Mouse (Mus musculus): ENCODE measurements around the gene Cox6b1. TPM values are rescaled to one million over a fixed set of nuclear protein-coding genes. Genes with fewer than 3 reads are reported as not detected.

The Cox6b1 gene
- polyA plus RNA-seq, 1 experiment from 2014 or later: 786 TPM

GRCm38 (mm10) chr7:30592772-30593423 is 33.1 kb downstream of the Cox6b1 start:
- Histone ChIP-seq H3K27ac (ENCODE audit: low read depth, low read length) (no peak overlapping the region), H3K36me3 (ENCODE audit: control insufficient read depth, insufficient read depth, low read length) (no peaks in the 10 kb centered on the region), H3K9me3 (ENCODE audit: control insufficient read depth, low read length) (no peaks in the 10 kb centered on the region), H3K9ac (ENCODE audit: low read length) (no peak overlapping the region), H3K27me3 (ENCODE audit: control insufficient read depth, insufficient read depth, low read length) (no peaks in the 10 kb centered on the region), H3K4me2 (ENCODE audit: low read depth) (no peak overlapping the region), H3K4me1 (ENCODE audit: control insufficient read depth, insufficient read depth, low read length) (peaks cover 3% of the 10 kb centered on the region; the same call in 1 of the 2 replicates), H3K4me3 (ENCODE audit: low read depth, low read length) (no peak overlapping the region)
- 58% methylated on average over 5 of the region's 5 CpGs for WGBS
- ATAC-seq (ENCODE audit: insufficient read depth, low FRiP score, low TSS enrichment) (no peak), DNase-seq (ENCODE audit: low spot score) (no peak)

GRCm38 (mm10) chr7:30591605-30591951 is 34.4 kb downstream of the Cox6b1 start:
- ATAC-seq (ENCODE audit: insufficient read depth, low FRiP score, low TSS enrichment): no peak
- 47% methylated on average over 4 of the region's 4 CpGs for WGBS

GRCm38 (mm10) chr7:30590927-30591604 is 34.9 kb downstream of the Cox6b1 start:
- WGBS: 84% methylated on average over 9 of the region's 9 CpGs
- Histone ChIP-seq H3K9ac (ENCODE audit: low read length) (peak overlapping the region; percentile 37; the same call in 1 of the 2 replicates), H3K27ac (ENCODE audit: low read depth, low read length) (no peak overlapping the region), H3K36me3 (ENCODE audit: control insufficient read depth, insufficient read depth, low read length) (0 out of 2 replicates have a peak, but pooled peaks cover 2% of the 10 kb centered on the region), H3K27me3 (ENCODE audit: control insufficient read depth, insufficient read depth, low read length) (no peaks in the 10 kb centered on the region), H3K4me2 (ENCODE audit: low read depth) (no peak overlapping the region), H3K4me3 (ENCODE audit: low read depth, low read length) (no peak overlapping the region), H3K9me3 (ENCODE audit: control insufficient read depth, low read length) (no peaks in the 10 kb centered on the region), H3K4me1 (ENCODE audit: control insufficient read depth, insufficient read depth, low read length) (peaks cover 13% of the 10 kb centered on the region)
- ATAC-seq (ENCODE audit: insufficient read depth, low FRiP score, low TSS enrichment) (no peak), DNase-seq (ENCODE audit: low spot score) (no peak)

More at GRCm38 (mm10) chr7:30591605-30591951, 34.4 kb downstream of the Cox6b1 start:
- Histone ChIP-seq H3K36me3 (ENCODE audit: control insufficient read depth, insufficient read depth, low read length) (no peaks in the 10 kb centered on the region), H3K27me3 (ENCODE audit: control insufficient read depth, insufficient read depth, low read length) (no peaks in the 10 kb centered on the region), H3K9me3 (ENCODE audit: control insufficient read depth, low read length) (no peaks in the 10 kb centered on the region), H3K27ac (ENCODE audit: low read depth, low read length) (no peak overlapping the region), H3K4me2 (ENCODE audit: low read depth) (no peak overlapping the region), H3K4me3 (ENCODE audit: low read depth, low read length) (no peak overlapping the region), H3K4me1 (ENCODE audit: control insufficient read depth, insufficient read depth, low read length) (peaks cover 13% of the 10 kb centered on the region), H3K9ac (ENCODE audit: low read length) (no peak overlapping the region; the same call in 1 of the 2 replicates)
- DNase-seq (ENCODE audit: low spot score): no peak

GRCm38 (mm10) chr7:30589435-30590301 is 36.3 kb downstream of the Cox6b1 start:
- H3K4me1 ChIP-seq (ENCODE audit: control insufficient read depth, insufficient read depth, low read length): peaks cover 13% of the 10 kb centered on the region
- WGBS: 24% methylated on average over 40 of the region's 40 CpGs
- DNase-seq (ENCODE audit: low spot score) (peak; percentile 89), ATAC-seq (ENCODE audit: insufficient read depth, low FRiP score, low TSS enrichment) (peak; percentile 74)
- H3K4me2 ChIP-seq (ENCODE audit: low read depth): peak overlapping the region; percentile 90
- H3K27ac ChIP-seq (ENCODE audit: low read depth, low read length): peak overlapping the region; percentile 84
- H3K36me3 ChIP-seq (ENCODE audit: control insufficient read depth, insufficient read depth, low read length): peaks cover 10% of the 10 kb centered on the region; the same call in 1 of the 2 replicates
- H3K4me3 ChIP-seq (ENCODE audit: low read depth, low read length): peak overlapping the region; percentile 73
- H3K9ac ChIP-seq (ENCODE audit: low read length): peak overlapping the region; percentile 56
- H3K27me3 ChIP-seq (ENCODE audit: control insufficient read depth, insufficient read depth, low read length): no peaks in the 10 kb centered on the region
- H3K9me3 ChIP-seq (ENCODE audit: control insufficient read depth, low read length): no peaks in the 10 kb centered on the region

GRCm38 (mm10) chr7:30588676-30589434 is 37.1 kb downstream of the Cox6b1 start, which contains the start of gene Kmt2b:
TSS of gene Kmt2b (minus strand) at chr7:30588726.
- peaks cover 15% of the 10 kb centered on the region; the same call in 1 of the 2 replicates for H3K36me3 ChIP-seq (ENCODE audit: control insufficient read depth, insufficient read depth, low read length)
- under 1% methylated on average over 42 of the region's 68 CpGs for WGBS
- ATAC-seq (ENCODE audit: insufficient read depth, low FRiP score, low TSS enrichment) (peak; percentile 96), DNase-seq (ENCODE audit: low spot score) (peak; percentile 98)
- H3K4me2 ChIP-seq (ENCODE audit: low read depth): peak within 1 kb of the TSS; percentile 90
- H3K27ac ChIP-seq (ENCODE audit: low read depth, low read length): peak within 1 kb of the TSS; percentile 84
- H3K9ac ChIP-seq (ENCODE audit: low read length): peak within 1 kb of the TSS; percentile 91
- peak within 1 kb of the TSS; percentile 73 for H3K4me3 ChIP-seq (ENCODE audit: low read depth, low read length)
- no peaks in the 10 kb centered on the region for H3K9me3 ChIP-seq (ENCODE audit: control insufficient read depth, low read length)
- H3K4me1 ChIP-seq (ENCODE audit: control insufficient read depth, insufficient read depth, low read length): peaks cover 13% of the 10 kb centered on the region
- H3K27me3 ChIP-seq (ENCODE audit: control insufficient read depth, insufficient read depth, low read length): no peaks in the 10 kb centered on the region

GRCm38 (mm10) chr7:30587842-30588667 is 37.9 kb downstream of the Cox6b1 start:
- Histone ChIP-seq H3K4me3 (ENCODE audit: low read depth, low read length) (peak overlapping the region; percentile 73), H3K4me1 (ENCODE audit: control insufficient read depth, insufficient read depth, low read length) (peaks cover 13% of the 10 kb centered on the region), H3K9ac (ENCODE audit: low read length) (peak overlapping the region; percentile 91), H3K4me2 (ENCODE audit: low read depth) (peak overlapping the region; percentile 90), H3K27me3 (ENCODE audit: control insufficient read depth, insufficient read depth, low read length) (no peaks in the 10 kb centered on the region), H3K9me3 (ENCODE audit: control insufficient read depth, low read length) (no peaks in the 10 kb centered on the region), H3K36me3 (ENCODE audit: control insufficient read depth, insufficient read depth, low read length) (peaks cover 20% of the 10 kb centered on the region), H3K27ac (ENCODE audit: low read depth, low read length) (peak overlapping the region; percentile 84)
- peak; percentile 22 for ATAC-seq (ENCODE audit: insufficient read depth, low FRiP score, low TSS enrichment)
- under 1% methylated on average over 44 of the region's 67 CpGs for WGBS
- DNase-seq (ENCODE audit: low spot score): peak; percentile 43

GRCm38 (mm10) chr7:30586455-30587020 is 39.4 kb downstream of the Cox6b1 start:
- Histone ChIP-seq H3K9me3 (ENCODE audit: control insufficient read depth, low read length) (no peaks in the 10 kb centered on the region), H3K4me2 (ENCODE audit: low read depth) (peak overlapping the region; percentile 90; the same call in 1 of the 2 replicates)
- 93% methylated on average over 28 of the region's 28 CpGs for WGBS

More at GRCm38 (mm10) chr7:30586455-30587020, 39.4 kb downstream of the Cox6b1 start:
- ATAC-seq (ENCODE audit: insufficient read depth, low FRiP score, low TSS enrichment) (no peak), DNase-seq (ENCODE audit: low spot score) (no peak)
- Histone ChIP-seq H3K4me1 (ENCODE audit: control insufficient read depth, insufficient read depth, low read length) (peaks cover 13% of the 10 kb centered on the region), H3K4me3 (ENCODE audit: low read depth, low read length) (peak overlapping the region; percentile 73; the same call in 1 of the 2 replicates), H3K27ac (ENCODE audit: low read depth, low read length) (no peak overlapping the region), H3K9ac (ENCODE audit: low read length) (no peak overlapping the region), H3K36me3 (ENCODE audit: control insufficient read depth, insufficient read depth, low read length) (peaks cover 33% of the 10 kb centered on the region), H3K27me3 (ENCODE audit: control insufficient read depth, insufficient read depth, low read length) (no peaks in the 10 kb centered on the region)

Measured in neural tube, embryonic 11.5 days (tissue).